Mouse (Mus musculus) layer of hippocampus, postnatal 10 days (tissue): ENCODE measurements around the gene Chrna9. TPM values are rescaled to one million over a fixed set of nuclear protein-coding genes. Genes with fewer than 3 reads are reported as not detected.
"Not testable (repeated sequence)": the region's sequence is repeated elsewhere in the genome, so short reads cannot be mapped to it uniquely, and the experiment has no call there.

ENCODE experiments used
- DNase-seq, 2 experiments: peaks; one replicate each; pipeline ENCODE4 v3.0.0; 2021; ENCODE audit warnings: low spot score in 2 of 2
- total RNA-seq, 2 experiments: library from RNA; stranded (reverse); gene quantifications; 2 replicates each; pipeline ENCODE4 v1.2.3; 2021

Chrna9 gene
- total RNA-seq, 2 experiments from 2014 or later, result not detected

GRCm38 (mm10) chr5:65956144-65957008 is 21.7 kb downstream of the Chrna9 start:
- no peak for DNase-seq

- DNase-seq, result peak; percentile 56 to 72
Observed at GRCm38 (mm10) chr5:65958597-65958996, 23.9 kb downstream of the Chrna9 start.

DNA sequence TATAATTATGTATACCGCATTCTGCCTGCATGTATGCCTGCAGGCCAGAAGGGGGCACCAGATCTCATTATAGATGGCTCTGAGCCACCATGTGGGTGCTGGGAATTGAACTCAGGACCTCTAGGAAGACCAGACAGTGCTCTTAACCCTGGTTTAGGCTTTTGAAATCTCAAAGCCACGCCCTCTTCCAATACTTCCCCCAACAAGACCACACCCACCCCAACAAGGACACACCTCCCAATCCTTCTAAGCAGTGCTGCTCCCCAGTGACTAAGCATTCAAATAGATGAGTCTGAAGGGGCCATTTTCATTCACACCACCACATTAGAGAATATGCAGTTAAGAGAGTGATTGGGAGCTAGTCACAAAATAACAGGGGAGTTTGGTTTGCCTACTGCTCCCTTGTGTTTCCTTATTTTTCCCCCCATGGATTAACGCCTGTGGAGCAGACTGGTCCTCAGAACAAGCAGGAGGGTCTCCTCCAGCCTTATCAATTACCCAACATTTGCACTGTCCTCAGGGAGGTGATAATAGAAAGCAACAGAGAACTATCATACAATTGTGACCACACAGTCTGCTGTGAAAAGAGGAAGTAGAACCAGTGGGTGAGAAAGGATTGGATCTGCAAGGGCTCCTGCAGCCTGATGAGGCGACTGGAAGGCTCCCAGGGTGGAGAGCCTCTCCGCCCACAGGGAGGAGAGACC is 25.3 kb downstream of the Chrna9 start:
- DNase-seq, result no peak

GRCm38 (mm10) chr5:65960597-65960950 is 25.9 kb downstream of the Chrna9 start:
- no peak for DNase-seq

GRCm38 (mm10) chr5:65963291-65963690 is 28.6 kb downstream of the Chrna9 start:
- no peak for DNase-seq

GRCm38 (mm10) chr5:65965771-65966279 is 31.1 kb downstream of the Chrna9 start:
- no peak for DNase-seq

DNA sequence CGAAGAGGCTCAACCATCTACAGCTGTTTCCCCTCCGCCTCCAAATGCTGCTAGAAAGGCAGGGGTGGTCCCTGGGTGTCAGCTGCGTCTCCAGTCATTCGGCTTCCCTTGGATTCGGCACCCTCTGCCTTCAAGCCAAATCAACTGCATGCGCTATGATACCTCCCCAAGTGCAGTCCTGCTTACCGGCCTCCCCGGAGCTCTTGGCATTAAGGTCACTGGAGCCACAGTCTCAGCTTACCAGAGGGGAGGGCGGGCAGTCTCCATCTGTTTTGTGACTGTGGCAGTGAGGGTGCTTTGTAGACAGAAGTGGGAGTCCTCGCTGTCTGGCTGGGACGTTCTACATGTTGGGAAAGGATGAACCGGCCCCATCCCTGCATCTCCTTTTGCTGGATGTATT is 32.4 kb downstream of the Chrna9 start:
- no peak for DNase-seq

- no peak for DNase-seq
Observed at GRCm38 (mm10) chr5:65968004-65968403, 33.3 kb downstream of the Chrna9 start.

- DNase-seq, result no peak
Observed at GRCm38 (mm10) chr5:65973189-65973588, 38.5 kb downstream of the Chrna9 start.

DNA sequence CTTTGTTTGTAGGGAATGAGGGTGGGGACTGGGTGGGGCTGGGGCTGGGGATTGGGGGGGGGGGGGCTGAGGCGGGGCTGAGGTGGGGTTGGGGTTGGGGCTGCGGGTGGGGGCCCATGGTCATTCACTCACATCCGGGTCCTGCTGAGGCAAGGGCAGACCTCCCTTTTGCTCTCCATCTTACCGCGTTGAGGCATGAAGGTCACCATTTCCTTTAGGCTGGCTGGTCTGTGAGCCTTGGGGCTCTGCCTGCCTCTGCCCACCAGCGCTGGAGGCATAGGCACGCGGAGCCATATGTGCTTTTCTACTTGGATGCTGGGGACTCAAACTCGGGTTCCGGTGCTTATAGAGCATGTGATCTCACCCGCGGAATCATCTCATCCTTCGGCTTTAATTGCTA is 41.0 kb downstream of the Chrna9 start:
- DNase-seq, result no peak

GRCm38 (mm10) chr5:65986426-65986825 is 51.7 kb downstream of the Chrna9 start:
- no peak for DNase-seq

- not testable (repeated sequence) for DNase-seq
Observed at GRCm38 (mm10) chr5:65987004-65987403, 52.3 kb downstream of the Chrna9 start.

DNA sequence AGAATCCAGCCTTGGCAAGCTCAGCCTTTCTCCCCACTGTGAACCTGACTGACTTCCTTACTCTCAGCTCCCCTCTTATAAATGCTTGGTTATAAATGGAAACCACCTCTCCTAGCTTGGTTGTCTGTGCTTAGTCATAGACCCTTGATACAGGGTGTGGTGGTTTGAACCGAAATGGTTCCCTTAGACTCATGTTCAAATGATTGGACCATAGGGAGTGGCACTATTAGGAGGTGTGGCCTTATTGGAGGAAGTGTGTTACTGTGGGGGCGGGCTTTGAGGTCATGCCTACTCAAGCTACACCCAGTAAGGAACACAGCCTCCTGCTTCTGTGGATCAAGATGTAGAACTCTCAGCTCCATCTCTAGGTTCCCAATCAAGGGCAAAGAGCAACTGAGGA is 56.5 kb downstream of the Chrna9 start:
- no peak for DNase-seq

- DNase-seq, result no peak
Observed at GRCm38 (mm10) chr5:65994643-65995042, 59.9 kb downstream of the Chrna9 start.

DNA sequence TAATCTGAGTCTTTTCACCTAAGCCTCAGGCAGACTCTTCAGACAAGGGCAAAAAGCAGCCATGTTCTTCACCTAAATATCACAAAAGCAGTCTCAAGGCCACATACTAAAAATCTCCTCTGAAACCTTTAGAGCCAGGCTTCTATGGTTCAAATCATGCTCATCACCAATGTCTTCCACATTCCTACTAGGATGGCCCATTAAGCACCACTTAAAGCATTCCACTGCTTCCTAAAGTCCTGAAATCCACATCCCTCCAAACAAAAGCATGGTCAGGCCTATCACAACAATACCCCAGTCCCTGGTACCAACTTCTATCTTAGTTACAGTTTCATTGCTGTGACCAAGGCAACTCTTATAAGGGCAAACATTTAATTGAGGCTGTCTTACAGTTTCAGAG is 63.1 kb downstream of the Chrna9 start:
- no peak for DNase-seq

GRCm38 (mm10) chr5:65999106-65999505 is 64.4 kb downstream of the Chrna9 start:
- no peak for DNase-seq

DNA sequence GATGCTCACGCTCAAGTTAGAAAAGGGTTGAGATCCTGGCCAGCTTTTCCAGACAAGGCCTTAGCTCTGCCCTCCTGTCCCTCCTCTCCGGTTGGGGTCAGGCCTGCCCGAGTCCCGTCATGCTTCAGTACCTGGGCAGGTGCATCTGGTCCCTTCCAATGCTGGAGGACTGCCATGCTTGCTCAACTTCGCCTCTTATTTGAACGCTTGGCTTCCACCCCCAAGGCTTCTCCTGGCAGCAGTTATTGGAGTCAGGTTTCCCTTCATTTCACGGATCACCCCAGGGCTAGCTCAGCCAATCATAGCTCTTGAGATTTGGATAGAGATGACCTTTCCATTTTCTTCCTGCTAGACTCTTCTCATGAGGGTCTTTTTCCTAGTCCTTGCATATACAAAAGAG is 65.4 kb downstream of the Chrna9 start:
- no peak for DNase-seq

GRCm38 (mm10) chr5:66000567-66001125 is 65.9 kb downstream of the Chrna9 start:
- no peak for DNase-seq

- DNase-seq, result no peak
Observed at GRCm38 (mm10) chr5:66001232-66001631, 66.5 kb downstream of the Chrna9 start.

DNA sequence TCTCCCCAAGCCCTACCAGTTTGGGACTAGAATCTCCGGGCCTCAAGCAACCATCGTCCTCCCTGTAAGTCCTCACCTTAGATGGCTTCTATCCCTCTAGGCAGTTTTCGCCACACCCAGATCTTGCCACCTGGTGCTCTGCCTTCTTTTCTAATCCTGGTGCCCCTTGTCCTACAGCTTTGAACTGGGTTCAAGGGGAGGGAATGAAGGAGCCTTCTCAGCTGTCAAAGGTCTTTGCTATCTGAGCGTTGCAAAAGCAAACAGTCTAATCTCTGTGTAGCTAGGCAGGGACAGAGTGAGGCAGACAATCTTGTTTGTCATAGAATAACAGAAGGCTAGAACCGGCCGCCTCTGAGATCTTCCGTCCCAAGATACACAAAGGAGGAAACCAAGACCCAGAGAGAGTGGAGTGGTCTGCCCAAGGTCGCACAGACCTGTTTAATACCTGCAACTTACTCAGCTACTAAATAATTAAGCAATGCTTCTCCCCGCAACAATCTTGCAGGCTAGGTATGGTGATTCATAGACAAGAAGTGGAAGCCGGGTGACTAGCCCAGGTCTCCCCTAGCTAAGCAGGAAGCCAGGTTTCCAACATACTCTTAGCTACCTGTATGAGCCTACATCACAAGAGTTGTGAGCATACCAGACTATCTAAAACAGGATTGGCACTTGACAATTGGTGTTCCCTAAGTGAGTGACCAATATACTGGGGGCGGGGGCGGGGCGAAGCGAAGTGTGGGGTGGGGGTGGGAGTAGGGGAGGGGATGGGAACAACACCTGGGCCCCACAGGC is 69.6 kb downstream of the Chrna9 start, which contains the start of gene 9130230L23Rik:
9130230L23Rik (minus strand) TSS at position 152 of the 792 bp plus-strand sequence.
- no peak for DNase-seq

DNA sequence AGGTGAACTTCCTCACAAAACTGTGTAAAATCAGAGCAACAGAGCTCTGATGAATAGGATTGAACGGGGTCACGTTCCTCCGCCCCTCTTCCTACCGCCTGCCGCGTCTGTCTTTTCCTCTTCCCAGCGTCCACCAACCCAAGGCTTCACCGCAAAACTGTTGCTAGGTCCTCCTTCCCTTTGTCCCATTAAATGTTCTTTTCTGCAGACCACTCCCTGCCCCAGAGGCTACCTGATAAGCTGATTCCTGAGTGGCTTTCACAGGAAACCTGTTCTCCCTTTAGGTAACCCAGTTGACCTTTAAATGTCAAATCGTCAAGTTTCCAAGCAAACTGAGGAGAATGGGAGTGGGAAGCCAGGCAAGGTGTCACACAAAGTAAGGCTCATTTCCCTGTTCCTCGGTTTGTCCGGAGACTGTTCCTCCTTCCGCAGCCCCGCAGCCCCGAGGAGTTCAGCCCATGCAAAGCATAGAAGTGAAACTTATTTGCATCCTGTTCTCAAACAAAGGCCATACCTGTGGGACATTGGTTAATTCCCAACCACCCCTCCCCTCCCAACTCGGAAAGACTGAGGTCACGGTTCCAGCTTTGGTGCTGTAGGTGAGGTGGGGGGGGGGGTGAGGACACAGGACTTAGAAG is 70.4 kb downstream of the Chrna9 start:
- DNase-seq, result no peak
